Mouse (Mus musculus) kidney, adult 8-10 months (tissue): ENCODE data around the gene Sfmbt2.

Source experiments
- DNase-seq, 2 experiments: peaks; one replicate each; pipeline ENCODE4 v3.0.0; 2022

The Sfmbt2 gene

DNA sequence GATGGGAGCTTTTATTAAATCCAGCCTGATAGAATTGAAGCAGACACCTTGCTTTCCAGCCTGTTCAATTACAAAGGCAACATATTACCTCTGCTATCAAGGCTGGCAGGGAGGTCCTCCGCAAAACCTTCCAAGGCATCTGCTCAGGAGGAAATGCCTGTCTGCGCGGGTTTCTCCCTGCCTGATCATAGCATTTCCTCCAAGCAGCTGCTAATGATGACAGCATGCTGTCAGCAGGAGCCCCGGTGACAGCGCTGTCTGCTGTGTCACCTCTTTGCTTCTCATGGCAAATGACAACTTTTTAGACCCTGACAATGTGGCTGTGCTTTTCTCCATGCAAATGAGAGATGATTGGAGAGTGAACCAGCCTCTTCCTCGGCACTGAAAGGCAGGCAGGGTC, 199.1 kb downstream of the Sfmbt2 start:
- no peak for DNase-seq

DNA sequence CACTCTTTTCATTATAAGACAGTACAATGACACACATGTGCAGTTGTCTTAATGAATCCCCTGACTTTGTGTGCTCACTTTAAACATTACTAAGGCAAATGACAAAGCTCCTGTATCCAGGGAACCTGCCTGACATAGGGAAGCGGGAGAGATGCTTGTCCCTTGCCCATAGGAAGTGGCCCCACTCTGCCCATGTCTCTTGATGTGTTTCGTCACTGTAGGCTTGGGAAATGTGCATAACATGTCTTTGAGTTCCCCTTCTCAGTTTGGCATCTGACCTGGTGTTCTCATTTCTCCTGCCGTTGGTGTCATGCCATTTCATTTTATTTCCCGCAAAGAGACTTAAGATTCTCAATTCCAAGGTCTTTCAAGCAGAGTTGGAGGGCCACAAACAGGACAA, 202.0 kb downstream of the Sfmbt2 start:
- no peak for DNase-seq

DNA sequence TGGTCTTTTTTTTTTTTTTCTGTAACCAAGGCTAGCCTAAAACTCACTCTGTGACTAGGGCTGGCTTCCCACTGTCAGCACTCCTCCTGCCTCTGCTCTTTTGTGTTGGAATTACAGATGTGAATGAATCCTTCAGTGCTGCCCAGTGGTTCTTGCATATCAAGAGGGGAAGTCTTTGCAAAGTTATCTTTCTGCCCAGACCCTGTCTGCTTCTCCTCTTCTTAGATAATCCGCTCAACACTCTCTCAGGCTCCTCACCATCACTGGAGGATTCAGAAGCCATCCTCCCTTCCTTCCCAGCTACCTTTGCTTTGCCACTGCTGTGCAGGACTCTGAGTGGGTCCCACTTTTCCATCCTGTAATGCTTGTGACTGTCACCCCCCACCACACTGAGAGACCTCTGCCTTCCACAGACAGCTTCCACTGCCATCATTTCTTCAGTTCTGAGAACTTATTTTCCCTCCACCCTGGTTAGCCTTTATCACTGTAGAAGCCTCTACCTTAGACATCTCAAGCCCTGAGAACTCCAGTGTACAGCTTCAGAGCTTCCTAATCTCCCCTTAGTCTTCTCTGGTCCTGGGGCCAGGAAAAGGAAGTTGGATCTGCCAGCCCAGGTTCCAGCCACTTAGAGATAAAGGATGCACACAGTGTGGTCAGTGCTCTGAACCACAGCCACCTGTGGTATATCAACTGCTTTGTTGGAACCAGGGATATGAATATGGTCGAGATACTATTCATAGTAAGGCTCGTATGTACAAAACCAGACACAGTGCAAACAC, 205.8 kb downstream of the Sfmbt2 start:
- DNase-seq = no peak

DNA sequence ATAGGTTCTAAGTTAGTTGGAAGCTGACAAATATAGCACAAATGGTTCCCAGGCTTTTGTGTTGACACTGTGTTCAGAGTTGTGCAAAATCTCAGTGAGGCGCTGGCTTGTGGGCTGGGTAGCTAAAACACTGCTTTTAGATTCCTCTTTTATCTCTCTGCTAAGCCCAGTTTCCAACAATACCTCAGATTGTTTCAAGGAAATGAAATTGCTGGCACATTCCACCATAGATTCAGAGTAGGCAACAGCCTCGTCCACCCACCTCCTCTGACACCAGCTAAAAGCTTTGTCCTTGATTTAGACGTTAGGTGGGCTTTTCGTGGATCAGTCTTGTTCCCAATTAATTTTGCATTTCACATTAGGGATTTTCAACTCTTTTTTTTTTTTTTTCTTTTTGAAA, 212.4 kb downstream of the Sfmbt2 start:
- DNase-seq = no peak

DNA sequence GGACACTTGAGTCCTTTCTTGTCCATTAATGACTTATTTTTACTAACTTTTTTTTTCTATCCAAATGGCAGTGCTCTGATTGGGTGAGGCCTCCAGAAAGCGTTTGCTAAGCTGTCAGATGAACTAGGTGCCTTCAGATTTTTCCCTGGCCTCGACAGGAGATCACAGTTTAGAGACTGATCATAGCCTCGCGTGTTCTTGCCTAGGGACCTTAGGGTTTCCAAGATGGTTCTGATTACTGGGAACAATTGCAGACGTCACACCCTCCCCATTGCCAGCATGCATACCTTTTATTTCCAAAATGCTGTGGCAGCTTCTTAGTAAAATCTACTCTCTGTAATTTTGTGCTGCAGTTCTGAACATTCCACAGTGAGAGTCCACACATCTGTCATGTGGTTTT, 212.8 kb downstream of the Sfmbt2 start:
- DNase-seq = no peak

DNA sequence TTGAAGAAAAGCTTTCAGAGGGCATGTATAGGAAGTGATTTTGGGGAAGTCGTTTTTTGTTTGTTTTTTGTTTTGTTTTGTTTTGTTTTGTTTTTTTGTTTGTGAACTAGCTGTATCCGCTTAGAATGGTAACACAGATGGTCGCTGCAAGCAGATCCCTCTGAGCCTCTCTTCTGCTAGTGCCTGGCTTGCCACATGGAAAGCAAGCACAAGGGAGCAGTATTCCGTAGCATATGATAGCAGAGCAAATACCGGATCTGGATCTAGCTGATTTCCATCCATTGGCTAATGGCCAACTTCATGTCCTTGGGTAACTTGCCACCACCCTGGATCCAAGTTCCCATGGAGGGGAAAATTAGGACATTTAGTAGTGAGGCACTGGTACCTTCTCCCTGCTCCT, 221.0 kb downstream of the Sfmbt2 start:
- no peak for DNase-seq

GRCm38 (mm10) chr2:10615500-10615899, 245.2 kb downstream of the Sfmbt2 start:
- no peak for DNase-seq
